Mouse (Mus musculus) erythroblast, adult 5-6 weeks (primary cell): ENCODE data around the gene Lmo3. TPM values are rescaled to one million over a fixed set of nuclear protein-coding genes. Genes with fewer than 3 reads are reported as not detected.

Experiments used
- ATAC-seq: replicated peaks from 2 replicates; pipeline ENCODE4 v1.8.0; 2016; ENCODE audit warnings: moderate number of reproducible peaks, mild to moderate bottlenecking, moderate TSS enrichment, inconsistent platforms; ENCODE audit not compliant: poor library complexity, low FRiP score, severe bottlenecking
- total RNA-seq, 2 experiments: library from RNA; stranded (forward) in 1 of 2; stranded (reverse) in 1 of 2; fragments of 150-400 nt in 1 of 2; fragments of 200-764, 138-1000 nt in 1 of 2; gene quantifications; 2 replicates each; pipeline versions ENCODE4 v1.2.3 to v1.2.4; 2015 to 2017; ENCODE audit warnings: low replicate concordance in 2 of 2

The Lmo3 gene
- total RNA-seq (2015; ENCODE audit: low replicate concordance), result not detected in 2 replicates
- total RNA-seq (2017; ENCODE audit: low replicate concordance), result not detected in 2 replicates

GRCm38 (mm10) chr6:138581734-138582505 is at the start of gene Lmo3:
TSS of gene Lmo3 (minus strand) at chr6:138581968.
- no peak for ATAC-seq

DNA sequence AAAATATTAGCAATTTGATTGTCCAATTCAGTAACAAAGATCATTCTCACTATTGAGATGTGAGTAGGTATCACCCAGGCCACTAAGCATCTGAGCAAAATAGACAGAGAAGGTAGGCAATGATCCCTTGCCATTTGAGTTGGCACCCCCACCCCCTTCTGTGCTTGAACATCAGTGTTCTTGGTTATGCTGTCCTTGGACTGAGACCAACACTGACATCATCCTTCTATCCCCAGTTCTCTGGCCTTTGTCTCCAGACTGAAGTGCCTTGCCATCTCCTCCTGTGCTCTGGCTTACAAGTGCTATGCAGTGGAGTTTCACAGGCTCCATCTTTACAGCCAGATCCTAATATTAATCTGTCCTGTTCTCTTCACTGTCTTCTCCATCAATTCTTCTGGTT is 39.0 kb upstream of the Lmo3 start:
- ATAC-seq, result no peak

DNA sequence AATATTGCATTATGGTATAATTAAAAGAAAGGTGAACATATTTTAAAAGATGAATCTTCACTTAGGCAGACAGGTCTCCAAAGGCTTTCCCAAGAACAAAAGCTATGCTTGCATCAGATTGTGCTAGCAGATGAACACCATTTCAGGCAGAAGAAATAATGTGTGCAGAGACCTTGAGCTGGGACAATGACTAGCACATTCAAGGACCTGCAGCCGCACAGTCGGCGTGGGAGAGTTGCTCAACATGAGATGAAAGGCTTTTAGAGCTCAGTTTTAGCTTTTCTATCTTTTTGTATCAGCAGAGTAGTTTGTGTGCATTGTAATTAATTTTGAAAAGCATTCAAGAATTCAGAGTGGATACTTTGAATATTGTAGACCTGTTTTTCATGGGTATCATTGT is 36.6 kb upstream of the Lmo3 start:
- ATAC-seq, result no peak

- ATAC-seq, result no peak
Observed at GRCm38 (mm10) chr6:138597016-138597415, 15.2 kb upstream of the Lmo3 start.

GRCm38 (mm10) chr6:138595991-138596698 is 14.4 kb upstream of the Lmo3 start:
- ATAC-seq, result no peak

DNA sequence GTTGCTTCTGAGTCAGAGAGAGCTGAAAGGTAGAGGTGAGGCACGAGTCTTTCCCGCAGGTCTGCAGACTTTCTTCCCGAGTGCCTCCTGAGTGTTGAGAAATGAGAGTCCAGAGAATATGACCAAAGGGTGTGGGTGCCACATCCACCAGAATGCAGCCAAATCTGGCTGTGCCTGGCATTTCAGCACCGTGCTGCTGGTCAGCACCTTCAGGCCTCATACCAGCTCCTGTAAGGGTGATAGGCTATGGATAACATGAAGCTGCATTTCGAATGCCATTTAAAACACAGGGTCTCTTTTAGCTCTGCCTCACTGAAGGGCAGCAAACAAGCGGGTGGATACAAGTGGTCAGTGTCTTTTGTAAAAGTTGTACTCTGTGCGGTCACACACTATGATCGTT is 1.5 kb upstream of the Lmo3 start:
- no peak for ATAC-seq

DNA sequence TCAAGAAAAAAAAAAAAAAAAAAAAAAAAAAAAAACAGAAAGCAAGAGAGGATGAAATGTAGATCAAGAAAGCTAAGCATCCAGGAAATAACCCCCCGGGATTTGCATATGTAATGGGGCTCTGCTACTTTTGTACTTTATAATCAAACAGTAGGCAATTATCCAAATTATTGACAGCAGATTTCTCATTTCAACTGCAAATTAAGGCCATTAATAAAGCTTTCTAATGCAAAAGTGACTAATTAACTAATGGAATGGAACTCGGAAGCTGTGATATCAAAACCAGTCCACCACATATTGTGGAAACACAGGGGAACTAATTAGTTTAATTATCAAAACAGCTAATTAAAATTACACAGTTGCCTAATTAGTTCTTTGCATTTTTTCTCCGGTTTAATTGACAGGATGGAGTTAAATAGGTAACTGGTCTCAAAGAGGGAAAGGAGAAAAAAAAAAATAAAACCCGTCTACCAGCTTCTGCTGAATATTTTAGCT is 785 bp upstream of the Lmo3 start:
- no peak for ATAC-seq

- ATAC-seq, result no peak
Observed at GRCm38 (mm10) chr6:138580491-138581076, 1.2 kb downstream of the Lmo3 start.

- ATAC-seq, result no peak
Observed at GRCm38 (mm10) chr6:138563416-138563815, 18.4 kb downstream of the Lmo3 start.

- ATAC-seq, result no peak
Observed at GRCm38 (mm10) chr6:138552144-138552543, 29.6 kb downstream of the Lmo3 start.

- no peak for ATAC-seq
Observed at GRCm38 (mm10) chr6:138534879-138535278, 46.9 kb downstream of the Lmo3 start.

- no peak for ATAC-seq
Observed at GRCm38 (mm10) chr6:138506642-138507041, 75.1 kb downstream of the Lmo3 start.

DNA sequence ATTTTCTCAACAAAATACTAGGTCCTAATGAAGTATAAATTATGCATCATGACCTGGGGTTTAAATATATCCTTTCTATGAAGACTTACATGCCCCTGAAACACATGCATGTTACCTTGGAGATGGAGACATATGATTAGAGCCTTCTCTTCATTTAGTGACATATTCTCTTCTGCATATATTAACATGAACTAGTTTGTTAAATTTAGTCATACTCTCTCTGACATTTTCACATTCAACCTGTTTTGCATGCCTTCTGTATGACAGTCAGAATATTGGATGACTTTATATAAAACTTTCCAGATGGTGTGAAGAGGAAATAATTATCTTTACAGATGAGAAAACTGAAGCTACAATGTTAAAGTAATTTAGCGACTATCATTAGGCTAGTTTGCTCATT is 77.8 kb downstream of the Lmo3 start:
- no peak for ATAC-seq

- no peak for ATAC-seq
Observed at GRCm38 (mm10) chr6:138482834-138483233, 98.9 kb downstream of the Lmo3 start.

DNA sequence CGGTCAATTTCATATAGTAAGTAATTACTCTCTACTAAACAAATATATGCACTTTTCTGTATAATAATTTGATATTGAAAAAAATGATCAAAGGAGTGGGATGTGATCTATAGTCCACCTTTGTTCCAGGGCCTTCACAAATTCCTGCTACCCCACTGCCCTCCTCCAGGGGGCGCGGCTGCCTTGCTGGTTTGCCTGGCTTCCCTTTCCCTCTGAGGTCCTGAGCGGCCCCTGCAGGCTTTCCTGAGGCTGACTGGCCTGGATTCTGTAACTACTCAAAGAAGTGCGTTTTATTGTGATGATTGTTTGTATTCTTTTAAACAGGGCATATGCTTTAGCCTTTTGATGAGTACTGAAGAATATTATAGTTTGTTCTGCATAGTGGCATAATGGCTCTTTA is 104.2 kb downstream of the Lmo3 start:
- ATAC-seq, result no peak

DNA sequence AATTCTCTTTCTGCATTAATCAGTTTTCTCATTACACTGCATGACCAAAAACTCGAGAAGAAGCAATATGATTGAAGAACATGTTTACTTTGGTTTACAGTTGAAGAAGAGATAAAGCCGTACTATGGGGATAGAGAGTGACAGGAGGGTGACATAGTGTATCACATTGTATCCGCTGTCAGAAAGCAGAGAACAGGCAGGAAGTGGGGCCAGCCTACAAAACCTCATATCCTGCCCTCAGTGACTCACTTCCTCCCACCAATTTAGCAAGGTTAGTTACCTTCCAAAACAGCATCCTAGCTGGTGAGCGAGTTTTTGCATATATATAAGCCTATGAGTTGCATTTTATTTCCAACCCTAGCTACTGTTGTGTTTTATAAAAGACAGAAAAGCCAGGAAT is 112.6 kb downstream of the Lmo3 start:
- no peak for ATAC-seq

GRCm38 (mm10) chr6:138444515-138445048 is 137.2 kb downstream of the Lmo3 start:
- no peak for ATAC-seq

- ATAC-seq, result no peak
Observed at GRCm38 (mm10) chr6:138437351-138437750, 144.4 kb downstream of the Lmo3 start.

DNA sequence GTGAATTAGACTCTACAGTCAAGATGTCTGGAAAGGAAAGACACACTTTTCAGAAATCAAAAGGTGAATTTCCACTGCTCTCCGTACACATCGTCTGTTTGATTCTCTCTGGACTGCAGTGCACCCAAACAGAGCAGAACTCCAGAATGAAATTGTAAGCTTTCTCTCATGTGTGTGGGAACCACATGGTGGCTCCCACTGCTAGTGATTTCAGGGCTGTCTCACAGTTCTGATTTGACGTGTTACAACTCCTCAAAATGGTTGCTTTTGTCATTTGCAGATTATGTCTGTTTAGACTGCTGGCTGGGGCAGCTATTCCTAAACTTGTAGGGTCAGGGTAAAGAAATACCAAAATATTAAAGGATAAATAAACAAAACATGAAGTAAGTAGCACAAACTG is 145.0 kb downstream of the Lmo3 start:
- no peak for ATAC-seq

- ATAC-seq, result no peak
Observed at GRCm38 (mm10) chr6:138427394-138427793, 154.4 kb downstream of the Lmo3 start.
